Mouse (Mus musculus): ENCODE data around the gene Dnajb1. TPM values are rescaled to one million over a fixed set of nuclear protein-coding genes. Genes with fewer than 3 reads are reported as not detected.
A peak's percentile ranks its signal among the peaks of the same experiment; 100 is the strongest.
"Not testable (repeated sequence)": the region's sequence is repeated elsewhere in the genome, so short reads cannot be mapped to it uniquely, and the experiment has no call there.

Gene Dnajb1
- 10 to 100 TPM; 13.9 to 18.2 TPM for total RNA-seq (2021)
- long read RNA-seq, experiment 1, transcript Dnajb1-201 (3 exons, 2,996 nt) = major isoform, 48 of 54 reads
- long read RNA-seq, experiment 1, partial matches to known transcripts = 2 of 54 reads
- long read RNA-seq, experiment 1, other reads (novel, unspliced or antisense) = 4 of 54 reads
- long read RNA-seq, experiment 2, transcript Dnajb1-201 (3 exons, 2,996 nt) = major isoform, 30 of 32 reads
- long read RNA-seq, experiment 2, partial matches to known transcripts = 1 of 32 reads
- long read RNA-seq, experiment 2, other reads (novel, unspliced or antisense) = 1 of 32 reads

- intact Hi-C loops (cut with DNase I) = loop anchor here (2.0 to 5.0 kb wide), 2 partner anchors 41 to 43 kb away; partner anchors contain the start of gene Ndufb7
- peak; percentile 100 for DNase-seq
These were observed at the start of gene Dnajb1, which contains the start of gene Tecr for GRCm38 (mm10) chr8:83607661-83608397. Gene Dnajb1 (plus strand): TSS chr8:83608193. Gene Tecr (minus strand): TSS chr8:83607971.

GRCm38 (mm10) chr8:83562669-83563068, 45.3 kb upstream of the Dnajb1 start:
- DNase-seq = no peak
- intact Hi-C loops (cut with DNase I) = no loop called here

DNA sequence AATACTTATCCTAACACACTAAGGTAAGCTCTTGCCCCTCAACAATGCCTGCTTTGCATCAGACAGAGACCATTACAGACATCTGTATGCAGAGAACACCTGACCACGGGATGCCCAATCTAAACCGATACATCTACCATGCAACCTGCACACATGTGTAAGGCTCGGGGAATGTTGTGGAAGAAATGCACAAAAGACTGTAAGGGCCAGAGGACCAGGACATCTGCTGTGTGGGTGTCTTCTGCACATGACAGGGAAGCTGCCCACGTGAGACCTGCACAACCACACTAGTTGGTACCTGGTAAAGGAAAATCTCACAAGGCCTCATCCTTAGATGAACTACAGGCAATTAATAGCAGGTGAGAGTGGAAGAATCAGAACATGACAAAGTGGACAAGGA, 44.7 kb upstream of the Dnajb1 start:
- intact Hi-C loops (cut with DNase I) = no loop called here

DNA sequence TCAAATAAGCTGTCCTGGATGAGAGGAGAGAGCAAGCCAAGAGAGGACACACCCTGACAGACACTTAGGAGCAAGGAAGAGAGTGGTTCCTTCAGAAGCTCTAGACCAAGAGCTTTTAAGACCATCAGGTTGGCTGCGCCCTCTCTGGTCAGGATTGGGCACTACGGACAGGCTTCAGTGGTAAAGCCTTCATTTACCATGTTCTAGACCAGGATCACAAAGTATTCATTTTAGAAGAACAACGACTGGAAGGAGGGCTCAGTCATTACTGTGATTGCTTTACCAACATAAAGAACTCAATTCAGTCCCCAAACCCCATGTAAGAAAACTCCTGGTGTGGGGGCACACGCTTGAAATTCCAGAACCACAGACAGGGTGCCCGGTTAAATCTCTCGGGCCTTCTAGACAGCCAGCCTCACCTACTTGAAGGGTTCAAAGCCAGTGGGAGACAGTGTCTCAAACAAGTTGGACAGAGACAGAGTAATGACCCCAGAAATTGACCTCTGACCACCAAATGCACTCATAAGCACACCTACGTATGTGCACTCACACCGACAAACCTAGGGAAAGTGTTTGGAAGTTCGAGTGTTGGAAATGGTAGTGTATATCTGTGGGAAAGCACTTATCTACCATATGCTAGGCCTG, 42.1 kb upstream of the Dnajb1 start:
- no peak for DNase-seq
- intact Hi-C loops (cut with DNase I) = loop anchor here (5.0 kb wide), 1 partner anchor 41 kb away; the partner anchor contains the start of genes Dnajb1 and Tecr

More for the DNA sequence above, 44.7 kb upstream of the Dnajb1 start:
- no peak for DNase-seq

DNA sequence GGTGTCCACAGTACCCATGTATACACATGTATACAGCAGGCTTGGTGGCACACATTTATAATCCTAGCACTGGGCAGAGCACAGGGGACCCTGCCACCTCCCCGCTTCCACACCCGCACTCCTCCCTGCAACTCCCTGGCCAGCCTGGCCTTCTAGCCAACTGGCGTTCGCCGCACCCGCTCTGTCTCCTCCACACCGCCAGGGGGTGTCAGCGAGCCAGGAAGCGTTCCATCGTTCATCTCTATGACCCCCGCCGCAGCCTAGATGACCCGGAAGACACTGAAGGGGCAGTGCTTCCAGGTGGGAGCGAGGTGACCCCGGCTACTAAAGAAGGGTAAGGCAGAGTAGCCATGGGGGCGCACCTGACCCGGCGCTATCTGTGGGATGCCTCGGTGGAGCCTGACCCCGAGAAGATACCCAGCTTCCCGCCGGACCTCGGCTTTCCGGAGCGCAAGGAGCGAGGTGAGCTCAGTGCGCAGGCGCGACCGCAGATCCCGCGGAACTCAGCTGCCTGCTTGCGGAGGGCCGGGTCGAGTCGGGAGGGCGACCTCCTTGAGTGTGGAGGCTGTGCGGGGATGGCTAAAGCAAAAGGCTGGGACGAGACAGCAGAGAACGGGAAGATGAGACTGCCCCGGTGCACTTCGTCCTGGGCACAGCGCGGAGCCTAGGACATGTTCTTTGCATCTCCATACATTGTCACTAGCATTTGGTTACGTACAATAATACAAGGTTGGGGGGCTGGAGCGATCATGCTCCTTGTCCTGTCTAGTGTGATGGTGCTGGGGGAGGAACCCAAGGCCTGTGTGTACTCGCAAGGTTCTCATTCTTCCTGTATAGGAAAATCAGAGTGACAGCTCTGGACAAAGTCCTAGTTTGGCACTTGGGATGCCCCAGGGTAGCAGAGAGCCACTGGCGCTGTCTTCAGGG, 41.3 kb upstream of the Dnajb1 start, which contains the start of gene Ndufb7:
Gene Ndufb7, plus strand, starts transcription at position 203 of the 927 bp plus-strand sequence.
- intact Hi-C loops (cut with DNase I) = loop anchor here (5.0 kb wide), 1 partner anchor 41 kb away; the partner anchor contains the start of genes Dnajb1 and Tecr
- peak; percentile 96 to 98 for DNase-seq

DNA sequence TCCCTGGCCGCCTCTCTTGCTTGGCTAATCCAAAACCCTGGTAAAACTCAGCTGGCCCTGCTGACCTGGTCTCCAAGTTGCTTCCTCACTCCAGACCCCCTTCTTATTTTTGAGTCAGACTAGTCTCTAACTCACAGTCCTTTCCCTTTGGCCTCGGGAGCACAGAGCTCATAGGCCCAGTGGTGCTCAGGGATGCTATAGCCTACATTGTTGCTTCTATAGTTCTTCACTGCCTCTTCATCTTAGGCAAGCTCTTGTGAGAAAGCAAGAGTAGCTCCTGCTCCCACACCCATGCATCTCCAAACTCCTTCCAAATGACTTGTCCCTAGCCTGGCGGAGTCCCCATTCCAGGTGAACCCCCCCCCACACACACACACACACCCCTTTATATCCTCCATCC, 40.3 kb upstream of the Dnajb1 start:
- intact Hi-C loops (cut with DNase I) = loop anchor here (5.0 kb wide), 1 partner anchor 40 kb away; the partner anchor contains the start of genes Dnajb1 and Tecr
- no peak for DNase-seq

- no peak for DNase-seq
- intact Hi-C loops (cut with DNase I) = loop anchor here (5.0 kb wide), 1 partner anchor 39 kb away; the partner anchor contains the start of genes Dnajb1 and Tecr
These were observed 39.9 kb upstream of the Dnajb1 start for GRCm38 (mm10) chr8:83568128-83568527.

DNA sequence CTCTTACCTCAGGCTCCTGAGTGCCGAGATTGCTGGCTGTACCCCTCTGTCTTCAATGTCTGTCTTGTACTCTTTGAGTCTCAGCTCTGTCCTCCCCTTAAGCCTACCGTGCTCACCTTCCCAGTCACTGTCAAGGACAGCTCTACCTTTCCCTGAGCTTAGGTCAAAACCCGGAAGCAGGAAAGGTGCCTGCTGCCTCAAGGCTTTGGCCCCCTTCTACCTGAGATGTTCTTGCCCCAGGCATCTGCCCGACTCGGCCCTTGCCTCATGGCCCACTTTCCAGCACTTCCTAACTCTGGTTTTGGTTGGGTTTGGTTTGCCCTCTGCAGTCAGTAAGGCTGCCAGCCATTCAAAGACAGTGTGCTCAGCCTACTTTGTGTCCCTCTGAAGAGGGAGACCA, 39.2 kb upstream of the Dnajb1 start:
- intact Hi-C loops (cut with DNase I) = loop anchor here (5.0 kb wide), 1 partner anchor 39 kb away; the partner anchor contains the start of genes Dnajb1 and Tecr
- DNase-seq = no peak

- intact Hi-C loops (cut with DNase I) = loop anchor here (5.0 kb wide), 1 partner anchor 38 kb away; the partner anchor contains the start of genes Dnajb1 and Tecr
- DNase-seq = no peak
These were observed 38.8 kb upstream of the Dnajb1 start for GRCm38 (mm10) chr8:83569165-83569564.

DNA sequence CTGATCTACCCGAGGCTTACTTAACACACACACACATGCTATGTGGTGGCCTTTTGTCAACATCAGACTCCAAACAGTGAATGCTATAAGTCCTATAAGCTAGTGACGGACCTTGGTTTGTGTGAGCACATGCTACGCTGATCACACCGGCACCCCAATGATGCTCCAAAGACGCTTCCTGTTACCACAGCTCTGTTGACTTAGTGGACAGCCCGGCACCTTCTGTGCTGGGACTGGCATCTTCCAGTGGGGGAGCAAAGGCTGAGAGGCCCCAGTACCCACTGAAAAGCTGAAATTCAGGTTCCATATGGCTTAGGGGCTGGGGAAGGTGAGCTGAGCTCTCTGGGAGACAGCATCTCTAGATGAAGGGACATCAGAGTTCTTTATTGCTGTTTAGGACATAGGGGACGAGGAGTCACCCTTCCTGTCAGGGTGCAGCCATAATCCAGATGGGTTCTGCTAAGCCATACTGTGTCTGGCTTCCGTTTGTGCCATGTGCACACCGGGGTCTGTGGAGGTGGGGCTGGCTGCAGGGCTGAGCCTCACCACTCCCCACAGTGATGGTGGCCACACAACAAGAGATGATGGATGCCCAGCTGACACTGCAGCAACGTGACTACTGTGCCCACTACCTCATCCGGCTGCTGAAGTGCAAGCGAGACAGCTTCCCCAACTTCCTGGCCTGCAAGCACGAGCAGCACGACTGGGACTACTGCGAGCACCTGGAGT, 37.6 kb upstream of the Dnajb1 start:
- intact Hi-C loops (cut with DNase I) = loop anchor here (5.0 kb wide), 1 partner anchor 52 kb away; no protein-coding TSS in a partner anchor
- no peak for DNase-seq

DNA sequence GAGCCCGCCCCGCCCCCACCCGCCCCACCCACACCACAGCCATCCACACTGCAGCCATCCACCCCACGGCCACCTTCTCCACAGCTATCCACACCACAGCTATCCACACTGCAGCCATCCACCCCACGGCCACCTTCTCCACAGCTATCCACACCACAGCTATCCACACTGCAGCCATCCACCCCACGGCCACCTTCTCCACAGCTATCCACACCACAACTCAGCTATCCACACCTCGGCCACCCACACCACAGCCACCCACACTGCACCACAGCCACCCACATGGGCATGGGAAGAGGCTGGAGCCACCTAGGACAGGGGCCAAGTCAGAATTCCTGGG, 37.0 kb upstream of the Dnajb1 start:
- intact Hi-C loops (cut with DNase I) = loop anchor here (5.0 kb wide), 1 partner anchor 51 kb away; no protein-coding TSS in a partner anchor
- DNase-seq = not testable (repeated sequence)

DNA sequence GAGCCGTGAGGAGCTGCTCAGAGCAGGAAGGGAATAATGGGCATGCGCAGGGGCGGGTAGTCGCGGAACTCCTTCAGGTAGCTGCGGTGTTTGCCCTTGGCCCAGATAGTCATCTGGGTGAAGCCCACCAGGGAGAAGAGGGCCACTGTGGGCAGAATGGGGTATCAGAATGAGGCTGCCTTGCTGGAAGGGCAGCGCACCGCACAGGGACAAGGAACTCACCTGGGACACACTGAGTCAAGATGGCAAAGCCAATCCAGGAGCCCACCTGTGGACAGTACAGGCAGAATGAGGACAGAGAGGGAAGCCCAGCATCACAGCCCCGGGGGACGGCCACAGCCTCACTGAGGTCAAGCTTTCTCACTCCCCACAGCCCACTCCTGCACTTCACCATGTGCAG, 36.2 kb upstream of the Dnajb1 start:
- intact Hi-C loops (cut with DNase I) = loop anchor here (5.0 kb wide), 1 partner anchor 51 kb away; no protein-coding TSS in a partner anchor

DNA sequence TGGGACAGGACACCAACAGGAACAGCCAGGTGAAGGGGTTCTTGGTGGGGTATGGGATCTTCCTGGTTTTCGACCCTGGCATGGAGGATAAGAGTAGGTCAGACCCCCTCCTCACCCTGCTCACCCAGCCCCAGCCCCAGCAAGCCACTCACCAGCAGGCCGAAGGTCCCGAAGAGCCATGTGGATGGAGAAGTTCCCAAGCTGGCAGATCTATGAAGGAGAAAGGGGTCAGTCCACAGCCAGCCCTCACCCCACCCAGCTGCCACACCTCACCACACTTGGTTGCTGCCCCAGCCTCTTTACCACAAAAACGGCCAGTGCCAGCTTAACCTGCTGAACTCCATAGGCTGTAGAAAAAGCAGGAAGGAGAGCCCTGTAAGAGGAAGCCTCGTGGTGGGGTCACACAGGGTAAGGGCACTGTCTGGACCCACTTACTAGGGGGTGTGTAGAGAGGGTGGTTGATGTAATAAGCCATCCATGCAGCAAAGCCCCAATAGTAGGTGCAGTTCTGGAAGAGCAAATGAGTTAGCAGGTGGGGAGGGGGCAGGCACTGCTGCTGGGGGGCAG, 35.7 kb upstream of the Dnajb1 start:
- no peak for DNase-seq
- intact Hi-C loops (cut with DNase I) = loop anchor here (5.0 kb wide), 1 partner anchor 50 kb away; no protein-coding TSS in a partner anchor

More for the DNA sequence above, 36.2 kb upstream of the Dnajb1 start:
- no peak for DNase-seq

DNA sequence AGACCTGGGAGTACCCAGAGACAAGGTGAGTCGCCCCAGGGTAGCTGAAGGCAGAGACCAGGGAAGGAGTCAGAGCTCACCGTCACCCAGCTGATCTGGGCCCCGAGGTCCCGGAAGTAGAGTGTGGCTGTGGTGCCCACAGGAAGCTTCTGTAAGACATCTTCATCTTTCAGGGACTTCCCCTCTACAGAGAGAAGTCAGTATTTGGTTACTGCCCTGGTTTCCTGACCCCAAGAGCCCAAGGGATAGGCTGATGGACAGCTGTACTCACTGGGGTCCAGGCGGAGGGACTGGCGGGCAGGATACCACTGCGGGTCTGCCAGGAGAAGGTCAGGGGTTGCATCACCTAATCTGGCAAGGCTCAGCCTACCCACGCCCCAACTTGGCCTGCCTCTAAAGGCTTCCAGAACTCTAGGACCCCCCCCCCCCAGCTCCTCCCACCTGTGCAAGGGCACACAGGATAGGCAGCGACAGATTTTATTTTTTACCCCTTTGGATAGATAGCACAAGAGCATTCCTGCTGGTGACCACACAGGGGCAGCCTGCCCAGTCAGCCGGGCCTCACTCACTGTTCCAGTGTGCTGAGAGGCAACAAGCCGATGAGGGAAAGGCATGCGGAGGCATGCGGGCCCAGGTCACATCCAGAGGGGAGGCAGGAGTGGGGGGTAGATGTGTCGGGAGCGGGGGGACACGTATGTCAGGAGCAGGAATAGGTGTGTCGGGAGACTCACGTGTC, 34.7 kb upstream of the Dnajb1 start:
- peak in 1 of 2 experiments; percentile 72 for DNase-seq
- intact Hi-C loops (cut with DNase I) = loop anchor here (5.0 kb wide), 1 partner anchor 49 kb away; no protein-coding TSS in a partner anchor

DNA sequence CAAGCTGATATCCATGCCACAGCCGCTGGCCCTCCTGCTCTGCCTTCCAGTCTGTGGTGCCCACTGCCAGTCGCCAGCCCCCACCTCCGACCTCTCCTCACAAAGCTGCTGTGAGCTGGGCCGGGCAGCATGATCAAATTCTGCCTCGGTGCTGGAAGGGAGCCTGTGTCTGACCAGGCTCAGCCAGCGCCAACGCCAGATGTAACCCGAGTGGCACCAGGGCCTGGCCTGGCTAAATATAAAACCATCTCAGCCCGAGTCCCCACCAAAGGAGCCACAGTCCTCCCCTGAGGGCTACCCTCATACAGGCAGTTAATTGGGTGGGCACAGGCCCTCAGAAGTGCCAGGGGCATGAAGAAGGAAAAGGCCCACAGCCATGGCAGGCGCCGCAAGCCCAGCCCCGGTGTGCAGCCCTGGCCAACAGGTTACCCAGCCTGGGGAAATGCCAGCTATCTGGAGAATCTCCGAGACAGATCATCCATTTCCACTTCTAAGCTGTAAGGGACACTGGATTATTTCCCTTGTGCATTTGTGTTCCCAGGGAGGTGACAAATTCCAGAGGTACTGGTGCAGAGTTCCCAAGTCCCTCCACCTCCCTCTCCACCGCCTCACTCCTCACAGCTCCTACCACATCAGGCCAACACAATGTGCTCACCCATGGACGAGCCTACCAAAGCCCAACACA, 33.2 kb upstream of the Dnajb1 start:
- intact Hi-C loops (cut with DNase I) = loop anchor here (5.0 kb wide), 1 partner anchor 48 kb away; no protein-coding TSS in a partner anchor
- DNase-seq = no peak

- DNase-seq = peak in 1 of 2 experiments; percentile 40
- intact Hi-C loops (cut with DNase I) = no loop called here
These were observed 32.2 kb upstream of the Dnajb1 start for GRCm38 (mm10) chr8:83575561-83576515.

All from heart, postnatal 14 days (tissue).